Mouse (Mus musculus): ENCODE measurements around the gene Insl3. TPM values are rescaled to one million over a fixed set of nuclear protein-coding genes. Genes with fewer than 3 reads are reported as not detected.
"Not testable (repeated sequence)": the region's sequence is repeated elsewhere in the genome, so short reads cannot be mapped to it uniquely, and the experiment has no call there.

Gene Insl3
- polyA plus RNA-seq, 1 experiment from 2014 or later, result 1.3 TPM

GRCm38 (mm10) chr8:71692509-71692908 lies 3.5 kb downstream of the Insl3 start:
- H3K9ac ChIP-seq (ENCODE audit: low read depth, low read length), result no peak overlapping the region
- ATAC-seq (replicated peaks; ENCODE audit: low FRiP score) (no peak), DNase-seq (ENCODE audit: low spot score) (no peak)
- 6% methylated on average over 30 of the region's 30 CpGs for WGBS
- H3K27ac ChIP-seq (ENCODE audit: low read depth, low read length), result no peak overlapping the region
- no peak overlapping the region for H3K4me2 ChIP-seq
- H3K36me3 ChIP-seq (ENCODE audit: control insufficient read depth, insufficient read depth, low read length), result no peaks in the 10 kb centered on the region
- H3K27me3 ChIP-seq (replicated peaks; ENCODE audit: control insufficient read depth, insufficient read depth, low read length), result peaks cover 81% of the 10 kb centered on the region
- H3K9me3 ChIP-seq (ENCODE audit: control insufficient read depth, low read length), result no peaks in the 10 kb centered on the region
- peaks cover 7% of the 10 kb centered on the region for H3K4me1 ChIP-seq (replicated peaks; ENCODE audit: control insufficient read depth, insufficient read depth, low read length)
- no peak overlapping the region for H3K4me3 ChIP-seq (ENCODE audit: low read depth, low read length)

- no peaks in the 10 kb centered on the region for H3K9me3 ChIP-seq (ENCODE audit: control insufficient read depth, low read length)
- ATAC-seq (replicated peaks; ENCODE audit: low FRiP score) (0 out of 2 replicates have a peak, but pooled peaks have one; percentile 10), DNase-seq (ENCODE audit: low spot score) (no peak)
- peaks cover 76% of the 10 kb centered on the region for H3K27me3 ChIP-seq (replicated peaks; ENCODE audit: control insufficient read depth, insufficient read depth, low read length)
- H3K4me3 ChIP-seq (ENCODE audit: low read depth, low read length), result peak overlapping the region; percentile 22; the same call in 1 of the 2 replicates
- no peaks in the 10 kb centered on the region for H3K36me3 ChIP-seq (ENCODE audit: control insufficient read depth, insufficient read depth, low read length)
- WGBS, result 12% methylated on average over 68 of the region's 68 CpGs
- no peak overlapping the region for H3K9ac ChIP-seq (ENCODE audit: low read depth, low read length)
- H3K4me1 ChIP-seq (replicated peaks; ENCODE audit: control insufficient read depth, insufficient read depth, low read length), result peaks cover 6% of the 10 kb centered on the region
- peak overlapping the region; percentile 36 for H3K4me2 ChIP-seq
- H3K27ac ChIP-seq (ENCODE audit: low read depth, low read length), result no peak overlapping the region
These were observed 4.4 kb downstream of the Insl3 start for GRCm38 (mm10) chr8:71693166-71694041.

GRCm38 (mm10) chr8:71695456-71695855 lies 6.4 kb downstream of the Insl3 start:
- H3K9ac ChIP-seq (ENCODE audit: low read depth, low read length); DNase-seq (ENCODE audit: low spot score); H3K9me3 ChIP-seq (ENCODE audit: control insufficient read depth, low read length); ATAC-seq (replicated peaks; ENCODE audit: low FRiP score); H3K27ac ChIP-seq (ENCODE audit: low read depth, low read length); H3K4me3 ChIP-seq (ENCODE audit: low read depth, low read length); H3K4me1 ChIP-seq (replicated peaks; ENCODE audit: control insufficient read depth, insufficient read depth, low read length); H3K36me3 ChIP-seq (ENCODE audit: control insufficient read depth, insufficient read depth, low read length); H3K4me2 ChIP-seq: not testable (repeated sequence)
- 60% methylated on average over 12 of the region's 12 CpGs for WGBS
- peaks cover 74% of the 10 kb centered on the region for H3K27me3 ChIP-seq (replicated peaks; ENCODE audit: control insufficient read depth, insufficient read depth, low read length)

- H3K9ac ChIP-seq (ENCODE audit: low read depth, low read length), result no peak overlapping the region
- H3K4me2 ChIP-seq, result peak overlapping the region; percentile 61
- H3K4me3 ChIP-seq (ENCODE audit: low read depth, low read length), result peak overlapping the region; percentile 29
- no peak overlapping the region for H3K27ac ChIP-seq (ENCODE audit: low read depth, low read length)
- DNase-seq (ENCODE audit: low spot score) (no peak), ATAC-seq (replicated peaks; ENCODE audit: low FRiP score) (no peak)
- H3K4me1 ChIP-seq (replicated peaks; ENCODE audit: control insufficient read depth, insufficient read depth, low read length), result peaks cover 20% of the 10 kb centered on the region
- 8% methylated on average over 29 of the region's 29 CpGs for WGBS
- H3K27me3 ChIP-seq (replicated peaks; ENCODE audit: control insufficient read depth, insufficient read depth, low read length), result peaks cover 61% of the 10 kb centered on the region
- H3K9me3 ChIP-seq (ENCODE audit: control insufficient read depth, low read length), result no peaks in the 10 kb centered on the region
- no peaks in the 10 kb centered on the region for H3K36me3 ChIP-seq (ENCODE audit: control insufficient read depth, insufficient read depth, low read length)
These were observed 11.7 kb downstream of the Insl3 start for GRCm38 (mm10) chr8:71700493-71701269.

GRCm38 (mm10) chr8:71701414-71702086 lies 12.5 kb downstream of the Insl3 start, which contains the start of gene B3gnt3:
Gene B3gnt3 (minus strand): TSS chr8:71701789.
- no peaks in the 10 kb centered on the region for H3K9me3 ChIP-seq (ENCODE audit: control insufficient read depth, low read length)
- H3K9ac ChIP-seq (ENCODE audit: low read depth, low read length), result peak within 1 kb of the TSS; percentile 50; the same call in 1 of the 2 replicates
- ATAC-seq (replicated peaks; ENCODE audit: low FRiP score) (no peak), DNase-seq (ENCODE audit: low spot score) (no peak)
- H3K27ac ChIP-seq (ENCODE audit: low read depth, low read length), result peak within 1 kb of the TSS; percentile 52; the same call in 1 of the 2 replicates
- no peaks in the 10 kb centered on the region for H3K36me3 ChIP-seq (ENCODE audit: control insufficient read depth, insufficient read depth, low read length)
- H3K27me3 ChIP-seq (replicated peaks; ENCODE audit: control insufficient read depth, insufficient read depth, low read length), result peaks cover 61% of the 10 kb centered on the region
- H3K4me2 ChIP-seq, result peak within 1 kb of the TSS; percentile 61
- H3K4me1 ChIP-seq (replicated peaks; ENCODE audit: control insufficient read depth, insufficient read depth, low read length), result peaks cover 20% of the 10 kb centered on the region
- whole genome bisulfite sequencing, result 13% methylated on average over 32 of the region's 34 CpGs
- peak within 1 kb of the TSS; percentile 29 for H3K4me3 ChIP-seq (ENCODE audit: low read depth, low read length)

- 19% methylated on average over 4 of the region's 4 CpGs for WGBS
- H3K9me3 ChIP-seq (ENCODE audit: control insufficient read depth, low read length), result no peaks in the 10 kb centered on the region
- DNase-seq (ENCODE audit: low spot score), result no peak
- peaks cover 61% of the 10 kb centered on the region for H3K27me3 ChIP-seq (replicated peaks; ENCODE audit: control insufficient read depth, insufficient read depth, low read length)
- H3K36me3 ChIP-seq (ENCODE audit: control insufficient read depth, insufficient read depth, low read length), result no peaks in the 10 kb centered on the region
- H3K4me2 ChIP-seq, result peak overlapping the region; percentile 61
- no peak overlapping the region for H3K9ac ChIP-seq (ENCODE audit: low read depth, low read length)
- no peak overlapping the region for H3K4me3 ChIP-seq (ENCODE audit: low read depth, low read length)
- H3K27ac ChIP-seq (ENCODE audit: low read depth, low read length), result no peak overlapping the region
- H3K4me1 ChIP-seq (replicated peaks; ENCODE audit: control insufficient read depth, insufficient read depth, low read length), result peaks cover 20% of the 10 kb centered on the region
- no peak for ATAC-seq (replicated peaks; ENCODE audit: low FRiP score)
These were observed 13.0 kb downstream of the Insl3 start for GRCm38 (mm10) chr8:71702087-71702432.

GRCm38 (mm10) chr8:71702923-71703322 lies 13.9 kb downstream of the Insl3 start:
- peaks cover 66% of the 10 kb centered on the region for H3K27me3 ChIP-seq (replicated peaks; ENCODE audit: control insufficient read depth, insufficient read depth, low read length)
- H3K4me3 ChIP-seq (ENCODE audit: low read depth, low read length), result peak overlapping the region; percentile 23; the same call in 1 of the 2 replicates
- no peaks in the 10 kb centered on the region for H3K9me3 ChIP-seq (ENCODE audit: control insufficient read depth, low read length)
- H3K36me3 ChIP-seq (ENCODE audit: control insufficient read depth, insufficient read depth, low read length), result no peaks in the 10 kb centered on the region
- peak overlapping the region; percentile 61 for H3K4me2 ChIP-seq
- DNase-seq (ENCODE audit: low spot score) (no peak), ATAC-seq (replicated peaks; ENCODE audit: low FRiP score) (peak; percentile 92)
- H3K27ac ChIP-seq (ENCODE audit: low read depth, low read length), result peak overlapping the region; percentile 52; the same call in 1 of the 2 replicates
- H3K9ac ChIP-seq (ENCODE audit: low read depth, low read length), result peak overlapping the region; percentile 50; the same call in 1 of the 2 replicates
- WGBS, result 51% methylated on average over 3 of the region's 3 CpGs
- H3K4me1 ChIP-seq (replicated peaks; ENCODE audit: control insufficient read depth, insufficient read depth, low read length), result peaks cover 20% of the 10 kb centered on the region

- ATAC-seq (replicated peaks; ENCODE audit: low FRiP score), result peak; percentile 64
- not testable (repeated sequence) for H3K9ac ChIP-seq (ENCODE audit: low read depth, low read length); H3K9me3 ChIP-seq (ENCODE audit: control insufficient read depth, low read length); DNase-seq (ENCODE audit: low spot score); H3K36me3 ChIP-seq (ENCODE audit: control insufficient read depth, insufficient read depth, low read length)
- Histone ChIP-seq H3K27me3 (replicated peaks; ENCODE audit: control insufficient read depth, insufficient read depth, low read length) (peaks cover 64% of the 10 kb centered on the region), H3K27ac (ENCODE audit: low read depth, low read length) (peak overlapping the region; percentile 52; the same call in 1 of the 2 replicates), H3K4me1 (replicated peaks; ENCODE audit: control insufficient read depth, insufficient read depth, low read length) (peaks cover 20% of the 10 kb centered on the region), H3K4me2 (peak overlapping the region; percentile 61), H3K4me3 (ENCODE audit: low read depth, low read length) (0 out of 2 replicates have a peak overlapping the region, but pooled peaks have one; percentile 12)
These were observed 14.4 kb downstream of the Insl3 start for GRCm38 (mm10) chr8:71703400-71703799.
